Mouse (Mus musculus) heart, adult 8-10 months (tissue): ENCODE results near the gene Cpvl. TPM values are rescaled to one million over a fixed set of nuclear protein-coding genes. Genes with fewer than 3 reads are reported as not detected.

ENCODE experiments used
- DNase-seq: peaks from one replicate; pipeline ENCODE4 v3.0.0; 2022; ENCODE audit warnings: low spot score
- total RNA-seq, 4 experiments: library from RNA; stranded (reverse); gene quantifications; 2 replicates each; pipeline ENCODE4 v1.2.4; 2022

Gene Cpvl
- total RNA-seq, 4 experiments from 2014 or later = not detected

GRCm38 (mm10) chr6:53884931-53885330 lies 93.5 kb downstream of the Cpvl start:
- no peak for DNase-seq

GRCm38 (mm10) chr6:53884496-53884895 lies 94.0 kb downstream of the Cpvl start:
- no peak for DNase-seq

GRCm38 (mm10) chr6:53883405-53883804 lies 95.1 kb downstream of the Cpvl start:
- no peak for DNase-seq

GRCm38 (mm10) chr6:53881623-53882022 lies 96.8 kb downstream of the Cpvl start:
- no peak for DNase-seq

GRCm38 (mm10) chr6:53881235-53881606 lies 97.2 kb downstream of the Cpvl start:
- no peak for DNase-seq

GRCm38 (mm10) chr6:53880530-53881234 lies 97.8 kb downstream of the Cpvl start:
- no peak for DNase-seq

GRCm38 (mm10) chr6:53879567-53879966 lies 98.9 kb downstream of the Cpvl start:
- no peak for DNase-seq

GRCm38 (mm10) chr6:53874881-53875429 lies 103.5 kb downstream of the Cpvl start:
- no peak for DNase-seq

GRCm38 (mm10) chr6:53871903-53872302 lies 106.6 kb downstream of the Cpvl start:
- no peak for DNase-seq

GRCm38 (mm10) chr6:53863011-53863410 lies 115.5 kb downstream of the Cpvl start:
- no peak for DNase-seq

GRCm38 (mm10) chr6:53859106-53859505 lies 119.4 kb downstream of the Cpvl start:
- peak; percentile 52 for DNase-seq

- no peak for DNase-seq
Measured at GRCm38 (mm10) chr6:53857822-53858221, 120.6 kb downstream of the Cpvl start.

GRCm38 (mm10) chr6:53856775-53857174 lies 121.7 kb downstream of the Cpvl start:
- no peak for DNase-seq

GRCm38 (mm10) chr6:53854971-53855856 lies 123.3 kb downstream of the Cpvl start:
- no peak for DNase-seq

- no peak for DNase-seq
Measured at GRCm38 (mm10) chr6:53854226-53854625, 124.2 kb downstream of the Cpvl start.

GRCm38 (mm10) chr6:53853546-53853945 lies 124.9 kb downstream of the Cpvl start:
- DNase-seq = no peak

- DNase-seq = no peak
Measured at GRCm38 (mm10) chr6:53844626-53845025, 133.8 kb downstream of the Cpvl start.

- peak; percentile 47 for DNase-seq
Measured at GRCm38 (mm10) chr6:53825213-53825612, 153.3 kb downstream of the Cpvl start.
